Comparison of ENCODE assay signal across 12 mouse cellular contexts in the genomic region with DNA sequence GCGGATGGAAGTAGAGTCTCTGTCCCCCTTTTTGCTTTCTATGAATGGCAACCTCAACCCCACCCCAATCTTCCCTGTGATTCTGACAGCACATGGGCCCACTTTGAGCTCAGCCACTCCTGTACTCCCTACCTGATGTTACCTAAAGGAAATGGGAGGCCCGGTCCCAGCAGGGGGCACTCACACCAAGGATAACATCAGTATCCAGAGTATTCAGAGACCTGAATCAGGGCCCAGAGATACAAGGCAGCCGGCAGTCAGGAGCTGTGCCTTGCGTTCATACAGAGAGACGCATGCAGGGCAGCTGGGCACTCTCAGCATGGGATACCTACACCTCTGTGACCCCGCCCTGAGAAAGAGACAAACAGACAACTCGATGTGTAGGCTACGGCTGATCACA.
DNase-seq lines count a peak whose midpoint lies in the region; ATAC-seq and TF ChIP-seq lines count a peak whose summit lies in the region.
"Had no signal": no experiment of that assay in that cellular context is flagged by ENCODE, and none has a peak within 500 bp of the region (broad histone marks: within the 10 kb centered on the region; RNA-seq: fewer than 3 reads in every experiment).

No protein-coding gene starts in this region.

- TF ChIP-seq EP300 in stomach, postnatal 0 days (optimal IDR thresholded peaks at IDR 0.05), result no peak

- H3K4me3 ChIP-seq in heart, embryonic 11.5 days (ENCODE audit: low read depth, low read length), result no peak overlapping the region
- no peak overlapping the region for H3K4me3 ChIP-seq in midbrain, embryonic 14.5 days (replicated peaks; ENCODE audit: low read depth, low read length)
- H3K4me3 ChIP-seq in midbrain, embryonic 13.5 days (replicated peaks), result no peak overlapping the region
- no peak overlapping the region for H3K4me3 ChIP-seq in stomach, postnatal 0 days (ENCODE audit: low read depth, low read length)
- H3K4me3 ChIP-seq: gastrocnemius, adult 2 months had no signal

- peak; percentile 64 for TF ChIP-seq CTCF in stomach, postnatal 0 days (IDR thresholded peaks at IDR 0.05; ENCODE audit: low read depth)

- H3K4me1 ChIP-seq in heart, embryonic 11.5 days (ENCODE audit: control insufficient read depth, insufficient read depth, low read length), result peaks cover 11% of the 10 kb centered on the region
- H3K4me1 ChIP-seq in midbrain, embryonic 14.5 days (ENCODE audit: control insufficient read depth, insufficient read depth, low read length), result 0 out of 2 replicates have a peak, but pooled peaks cover 4% of the 10 kb centered on the region
- peaks cover 10% of the 10 kb centered on the region for H3K4me1 ChIP-seq in midbrain, embryonic 13.5 days (replicated peaks)
- 0 out of 2 replicates have a peak, but pooled peaks cover 6% of the 10 kb centered on the region for H3K4me1 ChIP-seq in stomach, postnatal 0 days (replicated peaks; ENCODE audit: control insufficient read depth, insufficient read depth)

- no peaks in the 10 kb centered on the region for H3K27me3 ChIP-seq in heart, embryonic 11.5 days (ENCODE audit: control insufficient read depth, insufficient read depth, low read length)
- H3K27me3 ChIP-seq in midbrain, embryonic 14.5 days (ENCODE audit: control insufficient read depth, insufficient read depth, low read length), result no peaks in the 10 kb centered on the region
- H3K27me3 ChIP-seq in midbrain, embryonic 13.5 days, result 0 out of 2 replicates have a peak, but pooled peaks cover 6% of the 10 kb centered on the region
- no peaks in the 10 kb centered on the region for H3K27me3 ChIP-seq in stomach, postnatal 0 days (ENCODE audit: control insufficient read depth, insufficient read depth, low read length)

- WGBS in heart, embryonic 11.5 days (ENCODE audit: insufficient replicate concordance), result 52% methylated on average over 8 of the region's 8 CpGs
- WGBS in midbrain, embryonic 14.5 days, result 79% methylated on average over 8 of the region's 8 CpGs
- 80% methylated on average over 8 of the region's 8 CpGs for WGBS in midbrain, embryonic 13.5 days
- WGBS in stomach, postnatal 0 days, result 50% methylated on average over 8 of the region's 8 CpGs

- H3K36me3 ChIP-seq in heart, embryonic 11.5 days (ENCODE audit: control insufficient read depth, insufficient read depth, low read length), result no peaks in the 10 kb centered on the region
- H3K36me3 ChIP-seq in midbrain, embryonic 14.5 days (ENCODE audit: control insufficient read depth, insufficient read depth, low read length), result no peaks in the 10 kb centered on the region
- H3K36me3 ChIP-seq in midbrain, embryonic 13.5 days, result no peaks in the 10 kb centered on the region
- H3K36me3 ChIP-seq in stomach, postnatal 0 days (ENCODE audit: control insufficient read depth, insufficient read depth, low read length), result no peaks in the 10 kb centered on the region

- ATAC-seq in heart, embryonic 11.5 days (replicated peaks; ENCODE audit: insufficient number of reproducible peaks, low FRiP score, low TSS enrichment), result 0 out of 2 replicates have a peak, but pooled peaks have one; percentile 33
- no peak for ATAC-seq in midbrain, embryonic 14.5 days (ENCODE audit: low FRiP score, low TSS enrichment)
- no peak for ATAC-seq in midbrain, embryonic 13.5 days
- peak; percentile 40 for ATAC-seq in stomach, postnatal 0 days (ENCODE audit: low FRiP score, low TSS enrichment)
- ATAC-seq: midbrain, embryonic 16.5 days had no signal

- no peak for DNase-seq in heart, postnatal 4 days
- peak; percentile 25 for DNase-seq in midbrain, embryonic 14.5 days
- DNase-seq in kidney, postnatal 14 days, result peak; percentile 24
- peak; percentile 77 for DNase-seq in stomach, postnatal 0 days (ENCODE audit: low spot score)
- no peak for DNase-seq in frontal cortex, postnatal 36 days (ENCODE audit: low spot score in 2 of 2)
- no peak for DNase-seq in urinary bladder, adult 18-20 months (ENCODE audit: low spot score in 2 of 2)
- DNase-seq: gastrocnemius, adult 2 months; layer of hippocampus, adult 9-11 months; thymus, postnatal 36 days had no signal

- H3K27ac ChIP-seq in heart, embryonic 11.5 days (ENCODE audit: low read depth, low read length), result no peak overlapping the region
- H3K27ac ChIP-seq in midbrain, embryonic 14.5 days (replicated peaks; ENCODE audit: low read depth, low read length), result no peak overlapping the region
- no peak overlapping the region for H3K27ac ChIP-seq in midbrain, embryonic 13.5 days
- no peak overlapping the region; the same call in 1 of the 2 replicates for H3K27ac ChIP-seq in stomach, postnatal 0 days (replicated peaks)
- H3K27ac ChIP-seq: gastrocnemius, adult 2 months had no signal

- no peak overlapping the region for H3K9ac ChIP-seq in heart, embryonic 11.5 days (ENCODE audit: low read depth, low read length)
- no peak overlapping the region for H3K9ac ChIP-seq in midbrain, embryonic 14.5 days (replicated peaks; ENCODE audit: low read length)
- H3K9ac ChIP-seq in midbrain, embryonic 13.5 days (replicated peaks), result no peak overlapping the region
- no peak overlapping the region for H3K9ac ChIP-seq in stomach, postnatal 0 days (ENCODE audit: low read length)

- no peak overlapping the region for H3K4me2 ChIP-seq in heart, embryonic 11.5 days
- no peak overlapping the region for H3K4me2 ChIP-seq in midbrain, embryonic 14.5 days (ENCODE audit: low read length)
- no peak overlapping the region for H3K4me2 ChIP-seq in midbrain, embryonic 13.5 days (replicated peaks)
- no peak overlapping the region for H3K4me2 ChIP-seq in stomach, postnatal 0 days (replicated peaks; ENCODE audit: low read depth)

- no peaks in the 10 kb centered on the region for H3K9me3 ChIP-seq in heart, embryonic 11.5 days (replicated peaks; ENCODE audit: control insufficient read depth, low read length)
- H3K9me3 ChIP-seq in midbrain, embryonic 14.5 days (ENCODE audit: control insufficient read depth, low read length), result no peaks in the 10 kb centered on the region
- no peaks in the 10 kb centered on the region for H3K9me3 ChIP-seq in midbrain, embryonic 13.5 days
- H3K9me3 ChIP-seq in stomach, postnatal 0 days (ENCODE audit: control insufficient read depth, low read length), result no peaks in the 10 kb centered on the region

Comparison
In these comparisons a context has a peak if more than half of its experiments do, and no peak if none do; other contexts are left out.
1. ATAC-seq: peak in heart, embryonic 11.5 days (single experiment) and stomach, postnatal 0 days (single experiment); none in midbrain, embryonic 14.5 days (single experiment) and midbrain, embryonic 13.5 days (single experiment).
2. DNase-seq: peak in midbrain, embryonic 14.5 days (single experiment), kidney, postnatal 14 days (single experiment) and stomach, postnatal 0 days (single experiment); none in heart, postnatal 4 days (single experiment), frontal cortex, postnatal 36 days (0 of 2) and urinary bladder, adult 18-20 months (0 of 2).